Mouse (Mus musculus) stomach, embryonic 15.5 days (tissue): ENCODE data around the gene Urm1. TPM values are rescaled to one million over a fixed set of nuclear protein-coding genes. Genes with fewer than 3 reads are reported as not detected.
"Not testable (repeated sequence)": the region's sequence is repeated elsewhere in the genome, so short reads cannot be mapped to it uniquely, and the experiment has no call there.

Experiments
- ATAC-seq: fragments of 200-750 bp; cut with Nextera tagmentation; 2 replicates; pipeline ENCODE4 v1.8.0; 2017; ENCODE audit warnings: low read depth, moderate number of reproducible peaks, moderate TSS enrichment; ENCODE audit not compliant: insufficient read depth, low FRiP score
- H3K27ac ChIP-seq: fragments of 300-500 bp; sonication (generic); 2 replicates; pipeline ENCODE4 v1.5.1; 2015; ENCODE audit warnings: mild to moderate bottlenecking, inconsistent platforms
- H3K27me3 ChIP-seq: fragments of 300-500 bp; sonication (generic); replicated peaks from 2 replicates; pipeline ENCODE4 v1.6.1; 2015; ENCODE audit warnings: inconsistent platforms
- H3K36me3 ChIP-seq: fragments of 300-500 bp; sonication (generic); 2 replicates; pipeline ENCODE4 v1.6.1; 2015; ENCODE audit warnings: inconsistent platforms
- H3K4me1 ChIP-seq: fragments of 300-500 bp; sonication (generic); 2 replicates; pipeline ENCODE4 v1.6.1; 2015; ENCODE audit warnings: inconsistent platforms
- H3K4me2 ChIP-seq: fragments of 300-500 bp; sonication (generic); 2 replicates; pipeline ENCODE4 v1.6.1; 2015; ENCODE audit warnings: mild to moderate bottlenecking, inconsistent platforms
- H3K4me3 ChIP-seq: fragments of 300-500 bp; sonication (generic); replicated peaks from 2 replicates; pipeline ENCODE4 v1.5.1; 2015; ENCODE audit warnings: inconsistent platforms
- H3K9ac ChIP-seq: fragments of 300-500 bp; sonication (generic); 2 replicates; pipeline ENCODE4 v1.6.1; 2015; ENCODE audit warnings: inconsistent platforms
- H3K9me3 ChIP-seq: fragments of 300-500 bp; sonication (generic); 2 replicates; pipeline ENCODE4 v1.6.1; 2016; ENCODE audit warnings: inconsistent platforms
- WGBS: fragments of 180-500 bp; shearing (Covaris S2); methylation state at CpG from one replicate; pipeline ENCODE4 v1.1.7; 2015; 5-methylcytosine and 5-hydroxymethylcytosine counted together
- polyA plus RNA-seq: library from polyadenylated mRNA; unstranded; fragments of >200 nt; fragmentation: Nextera tagmentation; extraction: Ambion mirVana; gene quantifications from 2 replicates; pipeline ENCODE4 v1.2.1, GENCODE M21; 2015

The Urm1 gene
- 19.1 and 20.0 TPM in 2 replicates for polyA plus RNA-seq

- H3K36me3 ChIP-seq, result peaks cover 5% of the 10 kb centered on the region; the same call in 1 of the 2 replicates
- H3K4me2 ChIP-seq, result peak within 1 kb of the TSS; percentile 79
- peak within 1 kb of the TSS; percentile 92 for H3K27ac ChIP-seq
- peaks cover 14% of the 10 kb centered on the region for H3K4me1 ChIP-seq
- H3K9ac ChIP-seq, result peak within 1 kb of the TSS; percentile 45; the same call in 1 of the 2 replicates
- WGBS, result 1% methylated on average over 34 of the region's 35 CpGs
- no peaks in the 10 kb centered on the region for H3K27me3 ChIP-seq
- H3K4me3 ChIP-seq, result peak within 1 kb of the TSS; percentile 47
- peak; percentile 69 for ATAC-seq
- H3K9me3 ChIP-seq, result no peaks in the 10 kb centered on the region
These were observed at the start of gene Urm1 for GRCm38 (mm10) chr2:29820025-29820817. TSS of gene Urm1 (plus strand) at chr2:29820075.

GRCm38 (mm10) chr2:29770162-29770561, 49.7 kb upstream of the Urm1 start:
- Histone ChIP-seq H3K27ac (no peak overlapping the region), H3K9me3 (no peaks in the 10 kb centered on the region), H3K4me1 (no peaks in the 10 kb centered on the region), H3K4me2 (no peak overlapping the region), H3K4me3 (no peak overlapping the region), H3K27me3 (no peaks in the 10 kb centered on the region), H3K36me3 (0 out of 2 replicates have a peak, but pooled peaks cover 7% of the 10 kb centered on the region), H3K9ac (no peak overlapping the region)
- no peak for ATAC-seq

- Histone ChIP-seq H3K36me3 (0 out of 2 replicates have a peak, but pooled peaks cover 10% of the 10 kb centered on the region), H3K27ac (peak overlapping the region; percentile 27), H3K9me3 (no peaks in the 10 kb centered on the region), H3K9ac (no peak overlapping the region), H3K4me3 (no peak overlapping the region), H3K27me3 (no peaks in the 10 kb centered on the region), H3K4me1 (no peaks in the 10 kb centered on the region), H3K4me2 (no peak overlapping the region)
- no peak for ATAC-seq
- WGBS, result 57% methylated on average over 8 of the region's 8 CpGs
These were observed 48.0 kb upstream of the Urm1 start for GRCm38 (mm10) chr2:29771611-29772461.

- no peak overlapping the region for H3K27ac ChIP-seq
- peak; percentile 21; the same call in 1 of the 2 replicates for ATAC-seq
These were observed 46.6 kb upstream of the Urm1 start for GRCm38 (mm10) chr2:29773323-29773722.

GRCm38 (mm10) chr2:29781256-29781655, 38.6 kb upstream of the Urm1 start:
- not testable (repeated sequence) for H3K9ac ChIP-seq, H3K27ac ChIP-seq, H3K4me3 ChIP-seq, H3K4me2 ChIP-seq, H3K9me3 ChIP-seq, H3K27me3 ChIP-seq, ATAC-seq, H3K4me1 ChIP-seq
- 93% methylated on average over 2 of the region's 2 CpGs for WGBS
- H3K36me3 ChIP-seq, result peaks cover 69% of the 10 kb centered on the region

More at GRCm38 (mm10) chr2:29773323-29773722, 46.6 kb upstream of the Urm1 start:
- Histone ChIP-seq H3K4me1 (no peaks in the 10 kb centered on the region), H3K9ac (no peak overlapping the region), H3K36me3 (peaks cover 25% of the 10 kb centered on the region), H3K4me2 (no peak overlapping the region), H3K9me3 (no peaks in the 10 kb centered on the region), H3K27me3 (no peaks in the 10 kb centered on the region), H3K4me3 (no peak overlapping the region)
- 76% methylated on average over 4 of the region's 4 CpGs for WGBS

- Histone ChIP-seq H3K9me3 (no peaks in the 10 kb centered on the region), H3K4me3 (no peak overlapping the region), H3K4me2 (no peak overlapping the region), H3K36me3 (peaks cover 44% of the 10 kb centered on the region), H3K27me3 (no peaks in the 10 kb centered on the region), H3K27ac (no peak overlapping the region), H3K4me1 (peaks cover 16% of the 10 kb centered on the region), H3K9ac (no peak overlapping the region)
- no peak for ATAC-seq
- 69% methylated on average over 4 of the region's 4 CpGs for WGBS
These were observed 35.6 kb upstream of the Urm1 start for GRCm38 (mm10) chr2:29784290-29784689.

- Histone ChIP-seq H3K27me3 (no peaks in the 10 kb centered on the region), H3K27ac (peak within 1 kb of the TSS; percentile 73), H3K9ac (peak within 1 kb of the TSS; percentile 54), H3K4me1 (peaks cover 16% of the 10 kb centered on the region), H3K4me3 (peak within 1 kb of the TSS; percentile 65), H3K36me3 (peaks cover 39% of the 10 kb centered on the region), H3K9me3 (no peaks in the 10 kb centered on the region), H3K4me2 (peak within 1 kb of the TSS; percentile 87)
- peak; percentile 86 for ATAC-seq
- 1% methylated on average over 31 of the region's 31 CpGs for WGBS
These were observed 32.6 kb upstream of the Urm1 start, which contains the start of gene Coq4 for GRCm38 (mm10) chr2:29787104-29787917. TSS of gene Coq4 (plus strand) at chr2:29787493.

GRCm38 (mm10) chr2:29787937-29788681, 31.8 kb upstream of the Urm1 start, which contains the start of gene Trub2:
TSS of gene Trub2 (minus strand) at chr2:29788502.
- under 1% methylated on average over 45 of the region's 45 CpGs for WGBS
- H3K27ac ChIP-seq, result peak within 1 kb of the TSS; percentile 73
- H3K27me3 ChIP-seq, result no peaks in the 10 kb centered on the region
- H3K9ac ChIP-seq, result peak within 1 kb of the TSS; percentile 54
- ATAC-seq, result peak; percentile 85
- peak within 1 kb of the TSS; percentile 87 for H3K4me2 ChIP-seq
- H3K36me3 ChIP-seq, result peaks cover 31% of the 10 kb centered on the region
- peak within 1 kb of the TSS; percentile 65 for H3K4me3 ChIP-seq
- no peaks in the 10 kb centered on the region for H3K9me3 ChIP-seq
- peaks cover 16% of the 10 kb centered on the region for H3K4me1 ChIP-seq

- 0 out of 2 replicates have a peak, but pooled peaks cover 8% of the 10 kb centered on the region for H3K4me1 ChIP-seq
- 88% methylated on average over 2 of the region's 2 CpGs for WGBS
- no peak for ATAC-seq
- no peak overlapping the region for H3K27ac ChIP-seq
- H3K36me3 ChIP-seq, result peaks cover 28% of the 10 kb centered on the region
- no peak overlapping the region for H3K4me2 ChIP-seq
- no peaks in the 10 kb centered on the region for H3K9me3 ChIP-seq
- H3K27me3 ChIP-seq, result no peaks in the 10 kb centered on the region
- no peak overlapping the region for H3K4me3 ChIP-seq
- H3K9ac ChIP-seq, result no peak overlapping the region
These were observed 26.9 kb upstream of the Urm1 start for GRCm38 (mm10) chr2:29792772-29793487.

GRCm38 (mm10) chr2:29802075-29802826, 17.6 kb upstream of the Urm1 start, which contains the start of gene Slc27a4:
TSS of gene Slc27a4 (plus strand) at chr2:29802634.
- 5% methylated on average over 28 of the region's 28 CpGs for WGBS
- Histone ChIP-seq H3K9ac (peak within 1 kb of the TSS; percentile 83), H3K27ac (peak within 1 kb of the TSS; percentile 81), H3K4me2 (peak within 1 kb of the TSS; percentile 81), H3K4me3 (peak within 1 kb of the TSS; percentile 86), H3K4me1 (peaks cover 9% of the 10 kb centered on the region; the same call in 1 of the 2 replicates), H3K36me3 (peaks cover 20% of the 10 kb centered on the region), H3K9me3 (no peaks in the 10 kb centered on the region), H3K27me3 (no peaks in the 10 kb centered on the region)
- peak; percentile 98 for ATAC-seq
